Mouse (Mus musculus): Measurements from ENCODE around the gene Dmgdh.

GRCm38 (mm10) chr13:93744118-93744517 lies 69.9 kb downstream of the Dmgdh start:
- TF ChIP-seq CTCF (IDR thresholded peaks at IDR 0.05; ENCODE audit: insufficient read depth, low read depth, low read length) (no peak), POLR2A (IDR thresholded peaks at IDR 0.05; ENCODE audit: insufficient read depth, low read depth, low read length) (no peak)

Measured in olfactory bulb, adult 2 months (tissue).